Mouse (Mus musculus): ENCODE results near the gene Ktn1. TPM values are rescaled to one million over a fixed set of nuclear protein-coding genes. Genes with fewer than 3 reads are reported as not detected.

The Ktn1 gene
- total RNA-seq, 4 experiments from 2014 or later = 172 to 247 (median 178) TPM

DNA sequence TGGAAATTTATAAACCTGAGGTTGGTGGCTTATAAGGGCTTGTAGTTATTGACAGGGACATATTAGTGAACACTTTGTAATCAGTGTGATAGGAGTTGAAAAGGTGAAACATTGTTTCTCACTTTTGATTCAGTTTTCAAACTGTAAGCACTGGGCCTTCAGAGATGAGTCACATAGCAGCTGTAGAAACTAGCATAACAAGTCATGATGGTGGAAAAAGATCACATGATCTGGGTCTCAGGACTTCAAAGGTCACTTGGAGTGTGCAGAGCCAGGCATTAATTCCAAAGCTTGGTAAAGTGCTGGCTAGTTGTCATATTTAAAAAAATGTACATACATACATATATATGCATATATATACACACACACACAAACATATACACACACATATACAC, 16.2 kb downstream of the Ktn1 start:
- no peak for DNase-seq (ENCODE audit: low spot score in 2 of 2)

DNA sequence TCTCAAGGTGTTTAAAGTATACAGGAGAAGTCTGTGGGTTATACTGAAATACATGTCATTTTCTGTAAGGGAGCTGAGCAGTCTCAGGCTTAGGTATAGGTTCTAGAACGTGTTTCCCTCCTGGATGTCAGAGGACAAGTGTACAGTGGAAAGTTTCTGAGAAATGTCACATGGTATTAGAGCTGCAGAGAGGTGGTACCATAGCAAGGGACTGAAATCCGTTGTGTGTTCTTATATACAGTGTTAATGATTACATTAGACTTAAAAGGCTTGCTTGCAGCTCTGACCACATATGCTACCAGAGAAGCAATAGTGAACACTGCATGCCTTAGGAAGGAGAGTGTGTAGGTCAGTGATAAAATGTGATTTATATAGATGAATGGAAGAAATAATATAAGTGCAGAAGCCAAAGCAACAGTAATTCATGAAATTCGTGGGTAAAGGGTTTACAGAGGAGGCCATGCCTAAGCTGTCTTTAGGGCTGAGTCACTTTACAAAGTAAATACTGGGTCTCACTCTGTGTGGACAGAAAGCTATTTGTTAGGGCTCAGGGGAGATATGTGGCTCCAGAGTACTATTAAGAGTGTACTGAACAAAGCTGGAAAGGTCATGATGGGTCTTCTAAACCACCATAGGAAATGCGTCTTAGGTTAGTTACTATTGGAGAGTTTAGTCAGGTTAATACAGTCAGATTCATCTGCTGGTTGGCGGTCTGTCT, 17.0 kb downstream of the Ktn1 start:
- DNase-seq (ENCODE audit: low spot score in 2 of 2) = no peak

DNA sequence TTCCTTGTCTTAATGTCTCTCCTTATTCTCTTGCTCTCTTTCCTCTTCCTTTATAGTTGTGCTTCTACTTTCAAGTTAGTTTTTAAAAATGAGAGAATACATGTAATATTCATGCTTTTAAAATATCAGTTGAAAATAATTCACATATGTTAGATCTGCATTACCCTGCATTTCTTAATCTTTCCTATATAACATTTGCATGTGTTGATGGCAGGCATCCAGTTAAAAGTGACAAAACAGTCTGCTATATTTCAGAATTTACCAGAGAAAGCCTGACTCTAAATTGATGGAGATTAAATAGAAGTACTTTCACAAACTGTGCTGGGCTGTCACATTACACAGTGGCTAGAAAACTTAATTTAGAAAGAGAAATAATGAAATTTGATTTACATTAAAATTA, 19.8 kb downstream of the Ktn1 start:
- DNase-seq (ENCODE audit: low spot score in 2 of 2) = no peak

DNA sequence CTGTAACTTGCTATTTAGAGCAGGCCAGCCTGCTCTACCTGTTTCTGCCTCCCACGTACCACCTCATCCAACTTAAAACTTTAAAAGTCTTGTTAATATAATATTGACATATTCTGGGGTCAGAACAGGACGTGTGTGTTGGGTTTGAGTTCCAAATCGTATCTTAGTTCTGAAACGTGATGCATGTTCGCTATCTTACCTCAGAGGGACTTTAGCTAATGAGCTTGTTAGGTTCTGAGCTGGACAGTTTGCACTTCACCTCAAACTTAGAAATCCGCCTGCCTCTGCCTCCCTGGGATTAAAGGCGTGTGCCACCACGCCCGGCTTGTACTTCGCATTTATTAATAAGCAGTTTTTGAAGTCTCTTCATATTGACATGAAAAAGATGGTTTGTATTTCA, 34.6 kb downstream of the Ktn1 start:
- DNase-seq (ENCODE audit: low spot score in 2 of 2) = no peak

DNA sequence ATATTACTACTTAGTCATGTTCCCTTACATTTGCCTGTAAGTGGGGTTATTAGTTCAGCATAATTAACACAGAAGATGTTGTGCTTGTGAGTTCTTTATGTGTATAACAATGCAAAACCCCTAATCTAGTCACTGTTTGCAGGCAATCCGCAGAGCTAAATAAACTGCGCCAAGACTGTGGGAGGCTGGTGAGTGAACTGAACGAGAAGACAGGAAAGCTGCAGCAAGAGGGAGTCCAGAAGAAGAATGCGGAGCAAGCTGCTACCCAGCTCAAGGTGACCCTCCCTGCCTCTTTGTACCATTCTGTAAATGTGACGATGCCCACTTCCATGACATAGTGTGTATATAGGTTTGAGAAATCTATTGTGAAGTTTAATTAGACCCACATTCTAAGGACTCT, 36.3 kb downstream of the Ktn1 start:
- no peak for DNase-seq (ENCODE audit: low spot score in 2 of 2)

DNA sequence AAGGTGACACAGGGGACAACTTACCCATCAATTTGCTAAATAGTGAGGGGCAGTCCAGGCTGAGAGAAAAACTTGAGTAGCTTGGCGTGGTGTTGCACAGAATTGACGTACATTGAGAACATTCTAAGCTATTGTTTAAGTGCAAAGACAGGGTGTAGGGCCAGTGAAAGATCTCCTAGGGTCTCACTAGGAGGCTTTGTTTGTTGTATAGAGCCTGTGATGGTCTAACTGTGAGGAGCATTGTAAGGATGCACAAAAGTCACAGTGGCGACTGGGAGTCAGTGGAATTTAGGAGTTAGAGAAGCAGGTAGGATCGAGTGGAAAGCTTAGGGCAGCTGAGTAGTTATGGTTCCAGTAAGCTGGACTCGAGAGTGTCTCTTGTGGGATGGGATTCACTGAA, 50.9 kb downstream of the Ktn1 start:
- DNase-seq (ENCODE audit: low spot score in 2 of 2) = no peak

DNA sequence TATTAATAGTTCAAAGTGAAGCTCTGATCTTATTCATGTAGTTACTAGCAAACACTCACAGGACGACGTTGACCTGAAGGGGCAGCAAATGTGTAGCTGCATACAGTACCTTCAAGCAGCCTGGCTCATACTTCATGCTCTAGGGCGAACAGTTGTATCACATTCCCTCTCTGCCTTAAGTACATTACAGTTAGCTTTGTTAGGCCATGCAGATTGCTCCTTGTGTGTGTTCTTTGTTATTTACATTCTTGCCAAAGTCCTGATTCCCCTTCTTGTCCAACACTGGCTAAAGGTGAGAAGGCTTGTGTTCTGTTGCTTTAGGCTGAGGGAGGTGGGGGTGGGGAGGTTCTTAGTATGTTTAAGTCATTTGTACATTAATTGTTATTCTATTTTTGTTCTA, 61.3 kb downstream of the Ktn1 start:
- DNase-seq (ENCODE audit: low spot score in 2 of 2) = no peak

DNA sequence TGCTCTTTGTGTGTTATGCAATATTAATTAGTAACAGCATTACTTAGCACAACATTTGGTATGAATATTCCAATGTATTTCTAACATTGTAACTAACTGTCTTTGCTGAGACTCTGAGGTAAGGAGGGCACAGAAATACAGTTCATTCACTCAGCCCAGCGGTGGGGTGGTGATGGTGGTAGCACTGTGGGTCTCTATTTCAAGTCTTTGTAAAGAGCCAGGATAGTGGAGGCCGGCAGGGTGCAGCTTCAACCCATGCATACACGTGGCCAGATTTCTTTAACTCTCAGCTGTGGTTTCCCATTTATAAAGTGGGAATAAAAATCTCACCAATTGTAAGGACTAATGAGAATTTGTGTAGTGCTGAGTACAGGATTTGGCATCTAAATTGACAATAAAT, 67.5 kb downstream of the Ktn1 start:
- DNase-seq (ENCODE audit: low spot score in 2 of 2) = no peak

DNA sequence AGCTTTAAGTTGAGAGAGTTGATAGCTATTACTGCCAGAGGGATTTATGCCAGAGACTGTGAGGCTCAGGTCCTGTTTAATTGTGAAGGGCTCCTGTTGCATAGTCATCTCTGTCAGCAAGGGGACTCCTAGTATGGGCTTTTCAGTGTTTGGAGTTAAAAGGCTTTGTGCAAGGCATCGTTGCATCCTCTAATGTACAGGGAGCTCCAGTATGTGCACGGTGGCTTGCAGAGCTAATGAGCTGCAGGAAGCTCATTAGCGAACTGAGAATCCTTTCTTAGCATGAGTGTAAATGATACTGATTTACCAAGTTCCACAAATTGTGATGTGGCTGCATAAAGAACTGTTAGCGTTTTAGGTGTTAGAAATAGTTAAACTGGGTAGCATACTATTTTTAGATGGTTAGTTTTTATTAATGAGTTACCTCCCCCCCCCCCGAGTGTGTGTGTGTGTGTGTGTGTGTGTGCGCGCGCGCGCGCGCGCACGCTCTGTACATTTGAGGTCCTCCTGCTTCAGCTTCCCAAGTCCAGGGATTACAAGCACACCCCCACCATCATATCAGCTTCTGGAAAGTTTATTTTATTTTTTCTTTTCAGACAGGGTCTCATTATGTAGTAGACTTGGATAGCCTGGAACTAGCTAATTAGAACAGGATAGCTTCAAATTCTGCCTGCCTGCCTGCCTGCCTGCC, 69.8 kb downstream of the Ktn1 start:
- DNase-seq (ENCODE audit: low spot score in 2 of 2) = no peak

DNA sequence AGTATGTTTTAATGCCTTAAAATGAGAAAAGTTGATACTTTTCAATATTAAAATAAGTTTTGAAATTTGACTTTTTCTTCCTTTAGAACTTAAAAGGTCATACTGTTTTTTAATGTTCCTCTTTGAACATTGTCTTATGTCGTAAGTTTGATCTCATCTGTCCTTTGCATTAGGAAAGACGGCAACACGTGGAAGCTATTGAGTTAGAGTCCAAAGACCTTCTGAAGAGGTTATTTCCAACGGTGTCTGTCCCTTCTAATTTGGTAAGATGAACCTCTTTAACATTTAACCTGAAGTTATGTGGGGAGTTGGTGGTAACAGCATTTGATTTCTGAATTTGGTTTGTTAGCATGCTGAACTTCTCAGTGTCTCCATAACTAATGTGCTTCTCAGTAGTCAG, 71.8 kb downstream of the Ktn1 start:
- DNase-seq (ENCODE audit: low spot score in 2 of 2) = no peak

DNA sequence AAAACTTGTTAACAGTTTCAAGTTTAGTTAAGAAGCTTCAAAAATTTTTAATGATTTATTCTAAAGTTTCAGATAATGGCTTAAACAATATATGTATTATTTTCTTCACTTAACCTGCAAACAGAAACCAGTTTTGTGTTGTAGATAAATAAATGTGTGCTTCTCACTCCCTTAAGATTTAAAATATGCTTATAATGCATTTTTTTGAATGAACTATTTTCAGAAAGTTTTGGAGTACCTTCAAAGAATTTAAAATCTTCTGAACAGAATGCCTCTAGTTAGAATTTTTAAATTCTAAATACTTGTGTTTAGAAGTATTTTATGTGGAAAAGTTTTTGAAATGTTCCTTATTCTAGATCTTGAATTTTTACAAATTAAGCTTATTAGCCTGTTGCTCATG, 74.8 kb downstream of the Ktn1 start:
- DNase-seq (ENCODE audit: low spot score in 2 of 2) = no peak

DNA sequence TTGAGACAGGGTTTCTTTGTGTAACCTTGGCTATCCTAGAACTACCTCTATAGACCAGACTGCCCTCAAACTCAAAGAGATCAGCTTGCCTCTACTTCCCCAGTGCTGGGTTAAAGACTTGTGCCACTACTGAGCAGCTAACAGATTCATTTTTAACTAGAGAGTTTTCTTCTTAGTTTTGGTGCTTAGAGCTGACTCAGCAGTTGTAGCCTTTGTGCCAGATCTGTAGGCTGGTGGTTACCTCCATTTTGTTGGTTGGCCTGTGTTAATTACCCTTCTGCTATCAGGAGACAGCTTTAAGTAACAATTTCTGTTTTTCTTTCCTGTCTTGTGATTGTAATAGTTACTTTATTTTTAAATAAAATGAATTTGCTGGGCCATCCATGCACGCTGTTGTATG, 80.3 kb downstream of the Ktn1 start:
- DNase-seq (ENCODE audit: low spot score in 2 of 2) = no peak

DNA sequence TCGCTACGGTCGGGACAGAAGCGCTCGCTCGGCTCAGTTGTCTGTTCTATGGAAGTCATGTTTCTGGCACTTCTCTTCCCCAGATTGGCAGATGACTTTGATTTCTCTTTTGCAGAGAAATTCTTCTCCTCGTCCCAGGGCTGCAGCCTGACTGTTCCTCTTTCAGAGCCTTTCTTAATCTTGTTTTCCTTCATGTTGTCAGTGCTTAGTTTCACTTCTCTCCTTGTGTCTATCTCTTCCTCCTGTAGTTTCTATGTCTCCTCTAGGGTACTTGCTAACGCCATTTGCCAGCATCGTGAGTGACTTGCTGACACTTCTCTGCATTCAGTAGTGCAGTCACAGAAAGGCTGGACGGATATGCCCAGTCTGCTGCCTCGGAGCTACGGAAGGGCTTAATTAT, 87.1 kb downstream of the Ktn1 start:
- no peak for DNase-seq (ENCODE audit: low spot score in 2 of 2)

DNA sequence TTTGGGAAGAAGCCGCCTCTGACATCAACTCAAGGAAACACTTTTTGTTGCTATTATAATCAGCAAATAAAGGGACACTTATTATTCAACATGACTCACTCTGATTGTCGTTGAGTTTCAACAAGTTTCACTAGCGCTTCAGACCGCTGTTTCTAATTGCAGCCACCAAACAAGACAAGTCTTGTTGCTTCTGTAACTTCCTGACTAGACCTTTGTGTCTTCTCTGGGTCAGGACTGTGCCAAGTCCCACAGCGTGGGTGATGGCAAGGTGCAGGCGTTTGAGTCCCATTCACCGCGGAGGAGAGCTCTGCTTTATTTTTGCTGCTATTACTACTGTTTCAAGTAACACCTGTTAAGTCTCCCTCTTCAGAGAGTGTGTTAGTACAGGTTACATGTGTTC, 88.2 kb downstream of the Ktn1 start:
- DNase-seq (ENCODE audit: low spot score in 2 of 2) = no peak

DNA sequence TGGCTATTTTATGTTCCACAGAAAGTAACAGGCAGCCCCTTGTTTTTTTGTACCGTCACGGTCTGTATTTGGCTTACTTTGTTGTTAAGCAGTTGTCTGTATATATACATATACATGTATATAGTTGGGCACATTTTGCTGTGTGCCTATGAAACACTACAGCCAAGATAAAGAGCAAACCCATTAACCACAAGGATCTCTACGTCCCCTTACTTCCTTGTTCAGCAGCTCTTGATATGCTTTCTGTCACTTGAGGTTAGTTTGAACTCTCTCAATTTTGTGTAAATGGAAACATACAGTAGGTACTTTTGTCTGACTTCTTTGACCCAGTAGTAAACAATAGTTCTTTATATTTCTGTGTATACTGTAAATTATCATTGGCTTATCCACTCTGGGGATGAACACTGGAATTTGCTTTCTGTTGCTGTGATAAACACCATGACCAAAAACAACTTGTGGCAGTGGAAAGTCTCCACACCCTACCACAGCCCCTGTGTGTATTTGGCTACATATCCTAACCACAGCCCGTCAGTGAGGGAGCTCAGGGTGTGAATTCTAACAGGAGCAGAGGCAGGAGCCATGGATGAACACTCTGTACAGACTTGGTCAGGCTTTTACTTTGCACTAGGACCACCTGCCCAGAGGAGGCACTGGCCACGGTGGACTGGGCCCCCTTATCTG, 92.2 kb downstream of the Ktn1 start:
- DNase-seq (ENCODE audit: low spot score in 2 of 2) = no peak

DNA sequence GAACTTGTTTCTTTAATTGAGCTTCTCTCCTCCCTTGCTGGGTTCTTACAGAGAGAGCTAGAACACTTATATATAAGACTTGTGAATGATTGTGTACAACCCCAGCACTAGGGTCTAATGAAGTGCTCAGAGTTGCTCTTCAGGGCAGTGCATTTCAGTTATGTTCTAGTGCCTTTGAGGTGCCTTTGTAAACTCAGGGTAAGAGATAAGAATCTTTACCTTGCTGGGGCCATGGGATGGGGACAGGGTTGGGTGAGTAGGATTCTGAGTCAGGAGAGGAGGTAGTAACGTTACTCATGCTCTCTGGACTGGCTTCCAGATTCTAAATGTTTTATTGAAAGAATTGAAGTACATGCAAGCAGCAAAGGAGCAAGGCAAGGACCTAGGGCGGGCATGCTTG, 92.8 kb downstream of the Ktn1 start:
- DNase-seq (ENCODE audit: low spot score in 2 of 2) = no peak

DNA sequence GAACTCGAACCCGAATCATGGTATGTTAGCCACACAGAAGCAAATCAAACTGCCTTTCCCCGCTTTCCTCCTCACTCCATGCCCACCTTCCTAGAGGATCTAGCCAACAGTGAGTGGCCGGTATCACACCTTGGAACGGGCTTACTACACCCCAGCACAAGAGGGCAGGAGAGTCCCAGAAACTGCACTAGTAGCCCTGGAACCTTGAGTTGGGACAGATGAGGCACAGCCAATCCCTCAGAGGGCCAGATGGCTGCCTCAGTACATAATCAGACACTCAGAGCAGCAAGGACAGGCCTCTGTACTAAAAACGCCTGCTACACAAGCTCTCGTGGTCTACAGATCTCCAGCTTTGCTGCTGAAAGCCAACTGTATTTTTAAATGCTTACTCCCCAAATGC, 94.4 kb downstream of the Ktn1 start:
- no peak for DNase-seq (ENCODE audit: low spot score in 2 of 2)

DNA sequence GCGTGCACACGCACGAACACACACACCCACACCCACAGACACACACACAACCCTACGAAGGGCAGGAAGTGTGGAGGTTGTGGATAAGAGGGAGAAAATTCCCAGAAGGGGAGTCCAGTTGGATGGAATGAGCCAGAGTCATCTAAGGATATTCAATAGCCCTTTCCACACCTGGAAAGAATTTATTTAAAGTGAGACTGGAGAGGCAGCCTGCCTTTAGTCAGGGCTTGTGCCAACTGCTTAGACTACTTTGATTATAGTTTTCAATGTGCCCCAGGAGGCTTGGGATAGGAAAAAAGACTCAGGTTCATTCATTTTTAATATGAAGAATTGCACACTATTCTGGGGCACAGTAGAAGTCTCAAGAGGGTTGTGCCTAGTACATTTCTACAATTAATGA, 96.8 kb downstream of the Ktn1 start:
- DNase-seq (ENCODE audit: low spot score in 2 of 2) = no peak

DNA sequence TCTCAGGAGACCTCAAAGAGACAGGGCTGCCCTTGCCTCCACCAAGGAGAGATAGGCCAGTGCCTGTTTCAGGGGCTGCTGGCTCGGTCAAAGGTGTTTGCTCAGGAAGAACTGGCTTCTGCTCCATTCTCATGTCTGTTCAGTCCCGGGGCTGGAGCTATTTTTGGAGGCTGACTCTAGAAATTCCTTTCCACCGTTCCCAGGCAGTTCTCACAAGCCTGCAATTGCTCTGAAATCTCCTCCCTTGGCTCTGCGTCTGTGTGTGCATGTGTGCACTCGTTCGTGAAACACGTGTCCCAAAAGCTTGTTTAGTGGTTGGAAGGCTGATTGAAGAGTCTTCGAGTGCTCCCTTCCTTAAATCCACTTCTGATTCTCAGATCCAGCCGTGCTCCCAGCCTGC, 99.3 kb downstream of the Ktn1 start:
- peak; percentile 29 to 46 for DNase-seq (ENCODE audit: low spot score in 2 of 2)

DNA sequence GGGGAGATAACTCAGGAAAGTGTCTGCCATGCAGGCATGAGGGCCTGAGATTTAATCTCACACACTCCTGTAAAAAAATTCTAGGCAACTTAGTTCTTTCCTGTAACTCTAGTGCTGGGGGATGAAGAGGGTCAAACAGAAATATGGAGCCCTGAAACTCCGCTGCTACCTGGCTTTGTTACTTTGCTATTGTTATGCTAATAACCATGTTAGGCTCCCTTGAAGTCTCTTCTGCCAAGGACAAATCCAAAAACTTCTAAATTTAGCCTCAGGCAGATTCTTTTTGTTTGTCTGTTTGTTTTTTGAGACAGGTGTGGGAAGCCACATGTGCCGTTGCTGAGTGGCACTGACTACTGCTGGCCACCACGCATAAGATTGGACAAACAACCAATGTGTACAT, 100.5 kb downstream of the Ktn1 start:
- DNase-seq (ENCODE audit: low spot score in 2 of 2) = no peak

DNA sequence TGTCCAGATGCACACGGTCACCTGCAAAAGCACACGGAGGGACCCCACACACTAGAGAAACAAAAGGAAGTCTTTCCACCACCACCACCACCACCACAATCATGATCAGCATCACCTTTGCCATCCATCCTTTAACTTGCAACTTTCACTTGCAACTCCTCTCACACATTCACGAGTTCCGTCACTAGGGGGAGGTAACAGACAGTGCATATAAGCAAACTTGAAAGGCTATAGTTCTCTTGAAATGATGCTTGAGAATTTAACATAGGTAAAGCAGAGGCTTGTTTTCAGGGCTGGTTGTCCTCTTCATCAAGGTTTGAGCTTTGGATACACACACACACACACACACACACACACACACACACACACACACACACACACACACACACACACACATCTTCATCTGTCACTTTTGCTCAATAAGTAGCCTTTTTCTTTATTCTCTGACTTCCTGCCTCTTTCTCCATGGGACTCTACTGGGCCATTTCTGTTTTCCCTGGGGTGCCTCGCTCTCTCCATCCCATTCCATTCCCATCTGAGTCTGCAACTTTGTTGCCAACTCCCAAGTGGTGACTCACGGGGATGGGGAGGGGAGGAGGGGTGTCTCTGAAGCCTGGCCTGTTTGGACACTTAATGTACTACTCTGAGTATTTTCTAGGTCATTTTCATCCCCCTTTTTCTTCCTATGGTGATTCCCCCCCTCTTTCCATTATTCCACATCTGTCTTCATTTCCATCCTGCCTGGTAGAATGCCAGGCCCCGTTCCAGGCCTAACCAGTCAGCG, 103.4 kb downstream of the Ktn1 start:
- peak; percentile 34 to 50 for DNase-seq (ENCODE audit: low spot score in 2 of 2)

DNA sequence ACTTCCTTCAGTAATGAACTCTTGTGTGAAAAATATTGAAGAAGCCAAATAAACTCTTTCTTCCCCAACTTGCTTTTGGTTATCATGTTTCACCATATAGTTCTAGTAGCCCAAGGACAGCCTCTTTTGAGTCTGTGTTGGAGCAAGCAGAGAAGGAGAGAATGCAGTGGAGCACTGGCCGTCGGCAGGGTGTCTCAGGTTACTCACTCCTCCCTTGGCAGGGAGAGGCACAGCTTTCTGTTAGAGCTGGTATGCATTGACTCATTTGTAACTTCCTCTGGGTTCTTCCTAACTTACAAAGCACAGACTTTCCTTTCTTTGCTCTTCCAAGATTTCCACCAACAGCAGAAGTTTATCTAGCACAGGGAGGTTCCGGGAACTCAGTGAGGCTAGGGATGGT, 105.3 kb downstream of the Ktn1 start:
- DNase-seq (ENCODE audit: low spot score in 2 of 2) = no peak

Data from gastrocnemius, adult 8-10 months (tissue).